Mouse (Mus musculus): ENCODE data around the gene Uchl1. TPM values are rescaled to one million over a fixed set of nuclear protein-coding genes. Genes with fewer than 3 reads are reported as not detected.

Gene Uchl1
- polyA plus RNA-seq, 1 experiment from 2014 or later: 136 TPM

DNA sequence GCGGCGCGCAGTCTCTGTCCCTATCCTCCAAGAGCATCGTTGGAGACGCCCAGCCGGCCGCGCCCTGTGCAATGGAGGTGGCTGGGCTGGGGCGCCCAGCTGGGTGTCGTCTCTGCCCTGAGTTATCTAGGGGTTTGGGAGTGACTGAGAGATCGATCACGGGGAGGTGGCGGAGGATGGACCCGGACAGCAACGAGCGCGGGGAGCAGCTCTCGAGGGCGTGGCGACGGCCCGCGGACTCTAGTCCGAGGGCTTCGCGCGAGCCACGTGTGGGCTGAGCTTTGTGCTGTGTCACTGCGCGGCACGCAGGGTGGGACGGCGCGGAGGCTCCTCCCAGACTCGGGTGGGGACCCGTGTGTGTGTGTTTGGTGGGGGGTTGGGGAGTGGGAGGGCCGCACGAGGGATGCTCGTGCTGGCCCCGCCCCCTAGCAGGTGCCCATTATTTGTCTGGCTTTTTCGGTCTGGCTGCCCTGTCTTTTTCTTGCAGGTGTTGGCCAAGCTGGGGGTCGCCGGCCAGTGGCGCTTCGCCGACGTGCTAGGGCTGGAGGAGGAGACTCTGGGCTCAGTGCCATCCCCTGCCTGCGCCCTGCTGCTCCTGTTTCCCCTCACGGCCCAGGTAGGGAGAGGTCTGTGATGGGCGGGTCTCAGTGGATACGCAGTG, 696 bp downstream of the Uchl1 start:
- no peak overlapping the region for H3K27ac ChIP-seq (ENCODE audit: low read depth, low read length)
- ATAC-seq (replicated peaks; ENCODE audit: insufficient number of reproducible peaks, low FRiP score, low TSS enrichment): peak; percentile 59
- no peaks in the 10 kb centered on the region for H3K9me3 ChIP-seq (replicated peaks; ENCODE audit: control insufficient read depth, low read length)
- peak overlapping the region; percentile 81 for H3K4me2 ChIP-seq
- H3K4me3 ChIP-seq (ENCODE audit: low read depth, low read length): peak overlapping the region; percentile 63
- peaks cover 8% of the 10 kb centered on the region; the same call in 1 of the 2 replicates for H3K4me1 ChIP-seq (ENCODE audit: control insufficient read depth, insufficient read depth, low read length)
- H3K36me3 ChIP-seq (ENCODE audit: control insufficient read depth, insufficient read depth, low read length): no peaks in the 10 kb centered on the region
- peaks cover 16% of the 10 kb centered on the region for H3K27me3 ChIP-seq (ENCODE audit: control insufficient read depth, insufficient read depth, low read length)
- H3K9ac ChIP-seq (ENCODE audit: low read depth, low read length): peak overlapping the region; percentile 61
- WGBS (ENCODE audit: insufficient replicate concordance): 1% methylated on average over 51 of the region's 51 CpGs

GRCm38 (mm10) chr5:66677411-66678345, 1.8 kb downstream of the Uchl1 start:
- H3K27ac ChIP-seq (ENCODE audit: low read depth, low read length): no peak overlapping the region
- 72% methylated on average over 21 of the region's 21 CpGs for WGBS (ENCODE audit: insufficient replicate concordance)
- no peak for ATAC-seq (replicated peaks; ENCODE audit: insufficient number of reproducible peaks, low FRiP score, low TSS enrichment)

GRCm38 (mm10) chr5:66679222-66679621, 3.3 kb downstream of the Uchl1 start:
- no peak overlapping the region for H3K4me3 ChIP-seq (ENCODE audit: low read depth, low read length)
- H3K36me3 ChIP-seq (ENCODE audit: control insufficient read depth, insufficient read depth, low read length): no peaks in the 10 kb centered on the region
- H3K9ac ChIP-seq (ENCODE audit: low read depth, low read length): no peak overlapping the region
- no peak overlapping the region for H3K4me2 ChIP-seq
- H3K27ac ChIP-seq (ENCODE audit: low read depth, low read length): no peak overlapping the region
- no peak for ATAC-seq (replicated peaks; ENCODE audit: insufficient number of reproducible peaks, low FRiP score, low TSS enrichment)
- no peaks in the 10 kb centered on the region for H3K9me3 ChIP-seq (replicated peaks; ENCODE audit: control insufficient read depth, low read length)
- H3K27me3 ChIP-seq (ENCODE audit: control insufficient read depth, insufficient read depth, low read length): peaks cover 16% of the 10 kb centered on the region
- H3K4me1 ChIP-seq (ENCODE audit: control insufficient read depth, insufficient read depth, low read length): peaks cover 8% of the 10 kb centered on the region; the same call in 1 of the 2 replicates
- WGBS (ENCODE audit: insufficient replicate concordance): 68% methylated on average over 10 of the region's 10 CpGs

More at GRCm38 (mm10) chr5:66677411-66678345, 1.8 kb downstream of the Uchl1 start:
- H3K4me1 ChIP-seq (ENCODE audit: control insufficient read depth, insufficient read depth, low read length): peaks cover 8% of the 10 kb centered on the region; the same call in 1 of the 2 replicates
- no peaks in the 10 kb centered on the region for H3K9me3 ChIP-seq (replicated peaks; ENCODE audit: control insufficient read depth, low read length)
- peak overlapping the region; percentile 81 for H3K4me2 ChIP-seq
- no peaks in the 10 kb centered on the region for H3K36me3 ChIP-seq (ENCODE audit: control insufficient read depth, insufficient read depth, low read length)
- H3K4me3 ChIP-seq (ENCODE audit: low read depth, low read length): no peak overlapping the region
- peaks cover 16% of the 10 kb centered on the region for H3K27me3 ChIP-seq (ENCODE audit: control insufficient read depth, insufficient read depth, low read length)
- H3K9ac ChIP-seq (ENCODE audit: low read depth, low read length): no peak overlapping the region

DNA sequence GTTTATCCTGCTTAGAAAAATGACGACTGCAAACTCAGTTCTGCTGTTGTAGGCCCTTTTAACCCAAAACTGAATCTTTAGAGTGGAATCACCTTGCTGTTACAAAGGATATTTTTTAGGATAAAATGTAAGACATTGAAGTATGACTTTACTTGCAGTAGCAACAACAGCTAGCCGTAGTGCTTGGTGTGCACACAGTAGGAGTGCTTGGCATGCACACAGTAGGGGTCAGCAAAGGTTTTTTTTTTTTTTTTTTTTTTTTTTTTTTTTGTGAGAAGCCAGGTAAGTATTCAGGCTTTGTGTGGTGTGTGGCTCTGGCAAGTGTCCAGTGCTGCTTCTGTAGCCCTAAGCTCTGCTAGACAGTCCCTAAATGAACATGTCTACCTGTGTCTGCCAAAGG, 10.0 kb downstream of the Uchl1 start:
- H3K27ac ChIP-seq (ENCODE audit: low read depth, low read length): no peak overlapping the region
- H3K36me3 ChIP-seq (ENCODE audit: control insufficient read depth, insufficient read depth, low read length): no peaks in the 10 kb centered on the region; the same call in 1 of the 2 replicates
- no peak overlapping the region for H3K4me3 ChIP-seq (ENCODE audit: low read depth, low read length)
- H3K4me1 ChIP-seq (ENCODE audit: control insufficient read depth, insufficient read depth, low read length): 0 out of 2 replicates have a peak, but pooled peaks cover 2% of the 10 kb centered on the region
- WGBS (ENCODE audit: insufficient replicate concordance): 82% methylated on average over 2 of the region's 2 CpGs
- no peak for ATAC-seq (replicated peaks; ENCODE audit: insufficient number of reproducible peaks, low FRiP score, low TSS enrichment)
- H3K27me3 ChIP-seq (ENCODE audit: control insufficient read depth, insufficient read depth, low read length): no peaks in the 10 kb centered on the region
- no peaks in the 10 kb centered on the region for H3K9me3 ChIP-seq (replicated peaks; ENCODE audit: control insufficient read depth, low read length)
- no peak overlapping the region for H3K9ac ChIP-seq (ENCODE audit: low read depth, low read length)
- no peak overlapping the region for H3K4me2 ChIP-seq

DNA sequence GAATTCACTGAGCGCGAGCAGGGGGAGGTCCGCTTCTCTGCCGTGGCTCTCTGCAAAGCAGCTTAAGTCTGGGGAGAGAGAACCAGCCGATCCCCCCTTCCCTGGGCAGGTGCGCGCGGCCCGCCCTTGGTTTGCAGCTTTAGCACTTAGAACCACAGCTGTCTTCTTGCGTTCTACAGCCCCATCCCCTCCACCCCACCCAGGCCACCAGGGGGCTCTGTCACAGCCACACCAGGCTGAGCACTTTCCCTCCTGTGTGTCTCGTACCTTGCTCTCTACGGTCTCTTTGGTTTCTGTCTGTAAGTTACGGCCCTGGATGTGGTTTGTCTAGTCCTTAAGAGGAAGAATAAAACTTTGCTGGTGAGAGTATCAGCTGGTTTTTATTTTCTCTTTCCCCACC, 11.0 kb downstream of the Uchl1 start:
- Histone ChIP-seq H3K4me3 (ENCODE audit: low read depth, low read length) (no peak overlapping the region), H3K27me3 (ENCODE audit: control insufficient read depth, insufficient read depth, low read length) (no peaks in the 10 kb centered on the region), H3K4me2 (no peak overlapping the region), H3K9me3 (replicated peaks; ENCODE audit: control insufficient read depth, low read length) (no peaks in the 10 kb centered on the region), H3K27ac (ENCODE audit: low read depth, low read length) (no peak overlapping the region), H3K9ac (ENCODE audit: low read depth, low read length) (no peak overlapping the region), H3K36me3 (ENCODE audit: control insufficient read depth, insufficient read depth, low read length) (no peaks in the 10 kb centered on the region; the same call in 1 of the 2 replicates), H3K4me1 (ENCODE audit: control insufficient read depth, insufficient read depth, low read length) (no peaks in the 10 kb centered on the region)
- WGBS (ENCODE audit: insufficient replicate concordance): 80% methylated on average over 13 of the region's 13 CpGs
- ATAC-seq (replicated peaks; ENCODE audit: insufficient number of reproducible peaks, low FRiP score, low TSS enrichment): no peak

DNA sequence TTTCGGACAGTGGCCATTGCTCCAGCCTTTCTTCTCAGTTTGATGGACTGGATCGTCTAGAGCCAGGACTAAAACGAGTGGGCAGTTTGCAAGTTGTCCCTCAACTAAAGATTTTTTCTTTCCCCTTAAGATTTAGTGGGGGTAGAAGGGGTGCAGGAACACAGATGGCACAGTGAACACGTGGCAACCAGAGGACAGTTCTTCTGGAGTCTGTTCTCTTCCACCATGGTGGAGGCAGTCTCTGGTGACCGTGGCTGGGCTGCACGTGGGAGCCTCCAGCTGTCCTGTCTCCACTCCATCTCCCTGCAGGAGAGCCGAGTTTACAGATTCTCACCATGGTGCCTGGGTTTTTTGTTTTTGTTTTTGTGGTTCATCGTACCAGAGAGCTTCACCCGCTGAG, 11.8 kb downstream of the Uchl1 start:
- Histone ChIP-seq H3K27me3 (ENCODE audit: control insufficient read depth, insufficient read depth, low read length) (no peaks in the 10 kb centered on the region), H3K9ac (ENCODE audit: low read depth, low read length) (no peak overlapping the region), H3K4me1 (ENCODE audit: control insufficient read depth, insufficient read depth, low read length) (no peaks in the 10 kb centered on the region), H3K27ac (ENCODE audit: low read depth, low read length) (no peak overlapping the region), H3K36me3 (ENCODE audit: control insufficient read depth, insufficient read depth, low read length) (no peaks in the 10 kb centered on the region; the same call in 1 of the 2 replicates), H3K4me3 (ENCODE audit: low read depth, low read length) (no peak overlapping the region), H3K9me3 (replicated peaks; ENCODE audit: control insufficient read depth, low read length) (no peaks in the 10 kb centered on the region), H3K4me2 (no peak overlapping the region)
- no peak for ATAC-seq (replicated peaks; ENCODE audit: insufficient number of reproducible peaks, low FRiP score, low TSS enrichment)
- 70% methylated on average over 9 of the region's 9 CpGs for WGBS (ENCODE audit: insufficient replicate concordance)

- Histone ChIP-seq H3K27me3 (ENCODE audit: control insufficient read depth, insufficient read depth, low read length) (no peaks in the 10 kb centered on the region), H3K4me1 (ENCODE audit: control insufficient read depth, insufficient read depth, low read length) (no peaks in the 10 kb centered on the region), H3K9ac (ENCODE audit: low read depth, low read length) (no peak overlapping the region), H3K36me3 (ENCODE audit: control insufficient read depth, insufficient read depth, low read length) (no peaks in the 10 kb centered on the region; the same call in 1 of the 2 replicates), H3K27ac (ENCODE audit: low read depth, low read length) (no peak overlapping the region), H3K4me3 (ENCODE audit: low read depth, low read length) (no peak overlapping the region), H3K9me3 (replicated peaks; ENCODE audit: control insufficient read depth, low read length) (no peaks in the 10 kb centered on the region), H3K4me2 (no peak overlapping the region)
- no peak for ATAC-seq (replicated peaks; ENCODE audit: insufficient number of reproducible peaks, low FRiP score, low TSS enrichment)
- WGBS (ENCODE audit: insufficient replicate concordance): 89% methylated on average over 5 of the region's 5 CpGs
Measured at GRCm38 (mm10) chr5:66688286-66688685, 12.4 kb downstream of the Uchl1 start.

- no peaks in the 10 kb centered on the region for H3K4me1 ChIP-seq (ENCODE audit: control insufficient read depth, insufficient read depth, low read length)
- no peak overlapping the region for H3K4me2 ChIP-seq
- WGBS (ENCODE audit: insufficient replicate concordance): 81% methylated on average over 9 of the region's 9 CpGs
- H3K27ac ChIP-seq (ENCODE audit: low read depth, low read length): no peak overlapping the region
- no peak for ATAC-seq (replicated peaks; ENCODE audit: insufficient number of reproducible peaks, low FRiP score, low TSS enrichment)
- no peak overlapping the region for H3K4me3 ChIP-seq (ENCODE audit: low read depth, low read length)
- no peaks in the 10 kb centered on the region for H3K9me3 ChIP-seq (replicated peaks; ENCODE audit: control insufficient read depth, low read length)
- H3K27me3 ChIP-seq (ENCODE audit: control insufficient read depth, insufficient read depth, low read length): no peaks in the 10 kb centered on the region
- H3K36me3 ChIP-seq (ENCODE audit: control insufficient read depth, insufficient read depth, low read length): no peaks in the 10 kb centered on the region; the same call in 1 of the 2 replicates
- no peak overlapping the region for H3K9ac ChIP-seq (ENCODE audit: low read depth, low read length)
Measured at GRCm38 (mm10) chr5:66689796-66690195, 13.9 kb downstream of the Uchl1 start.

Measured in heart, embryonic 11.5 days (tissue).